Mouse (Mus musculus): ENCODE data around the gene Tanc1.

Tanc1 gene

GRCm38 (mm10) chr2:59785597-59785996 lies 173.8 kb downstream of the Tanc1 start:
- in situ Hi-C loops (cut with MboI, MseI), result no loop called here

DNA sequence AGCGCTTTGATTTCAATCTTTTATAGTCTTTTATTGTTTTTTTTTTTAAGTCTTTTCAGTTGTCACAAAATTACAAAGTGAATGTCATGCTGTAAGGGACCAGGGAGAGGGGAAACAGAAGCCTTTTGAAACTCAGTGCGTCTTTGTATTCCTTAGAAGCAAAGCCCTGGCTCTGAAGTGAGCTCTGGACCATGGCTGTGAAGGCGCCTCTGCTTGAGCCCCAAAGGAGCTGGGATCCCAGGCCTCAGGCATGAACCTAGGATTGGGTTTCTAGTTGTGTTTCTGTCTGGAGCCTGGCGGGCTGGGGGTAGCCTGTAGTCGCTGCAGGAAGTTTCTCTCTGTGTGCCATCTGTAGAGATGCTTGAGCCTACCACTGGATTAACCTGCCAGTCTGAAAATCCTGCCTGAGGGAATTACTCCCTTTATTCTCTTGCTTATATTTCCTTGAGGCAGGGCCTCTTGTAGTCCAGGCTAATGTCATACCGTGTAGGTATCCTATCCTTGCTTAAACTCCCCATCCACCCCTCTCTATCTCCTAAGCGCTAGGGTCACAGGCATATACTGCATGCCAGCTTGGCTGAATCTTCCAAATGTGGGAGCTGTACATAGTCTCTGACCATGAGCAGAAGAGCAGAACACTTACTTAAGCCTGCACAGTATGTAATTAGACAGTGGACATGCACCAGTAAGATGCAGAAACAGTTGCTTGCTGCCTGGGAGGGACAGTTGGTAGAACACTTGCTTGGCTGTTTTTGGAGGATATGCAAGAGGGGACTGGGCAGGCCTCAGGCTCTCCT lies 177.1 kb downstream of the Tanc1 start:
- in situ Hi-C loops (cut with MboI, MseI), result no loop called here

GRCm38 (mm10) chr2:59791596-59791995 lies 179.8 kb downstream of the Tanc1 start:
- in situ Hi-C loops (cut with MboI, MseI), result no loop called here

- in situ Hi-C loops (cut with MboI, MseI), result no loop called here
Measured at GRCm38 (mm10) chr2:59793337-59793736, 181.5 kb downstream of the Tanc1 start.

DNA sequence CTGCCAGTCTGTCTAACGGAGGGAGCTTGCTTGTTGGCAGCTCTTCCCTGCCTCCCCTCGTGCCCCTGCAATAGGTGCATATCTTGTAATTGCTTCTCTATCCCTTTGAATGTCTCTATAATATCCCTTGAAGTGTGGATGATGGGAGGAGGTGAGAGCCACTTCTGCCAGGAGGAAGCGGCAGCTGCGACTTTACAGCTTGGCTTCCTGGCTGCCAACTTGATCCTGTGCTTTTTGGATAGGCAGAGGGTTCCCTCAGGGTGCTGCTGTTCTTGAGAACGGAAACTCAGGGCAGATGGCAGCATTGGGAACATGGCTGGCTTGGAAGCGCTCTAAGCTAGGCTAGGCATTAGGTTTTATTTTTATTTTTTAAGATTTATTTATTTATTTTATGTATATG lies 183.0 kb downstream of the Tanc1 start:
- in situ Hi-C loops (cut with MboI, MseI), result no loop called here

GRCm38 (mm10) chr2:59798934-59799532 lies 187.2 kb downstream of the Tanc1 start:
- in situ Hi-C loops (cut with MboI, MseI), result no loop called here

DNA sequence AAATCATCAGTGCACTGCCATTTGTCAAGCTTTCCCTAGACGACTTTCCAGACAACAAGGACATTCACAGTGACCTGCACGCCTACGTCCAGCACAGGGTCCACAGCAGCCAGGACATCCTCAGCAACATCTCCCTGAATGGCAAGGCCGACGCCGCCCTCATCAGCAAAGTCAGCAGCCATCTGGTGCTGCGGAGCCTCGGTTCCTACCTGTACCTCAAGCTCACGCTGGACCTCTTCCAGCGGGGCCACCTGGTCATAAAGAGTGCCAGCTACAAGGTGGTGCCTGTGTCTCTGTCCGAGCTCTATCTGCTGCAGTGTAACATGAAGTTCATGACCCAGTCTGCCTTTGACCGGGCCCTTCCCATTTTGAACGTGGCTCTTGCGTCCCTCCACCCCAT lies 187.7 kb downstream of the Tanc1 start:
- in situ Hi-C loops (cut with MboI, MseI), result no loop called here

- in situ Hi-C loops (cut with MboI, MseI), result no loop called here
Measured at GRCm38 (mm10) chr2:59800481-59801266, 188.8 kb downstream of the Tanc1 start.

- in situ Hi-C loops (cut with MboI, MseI), result no loop called here
Measured at GRCm38 (mm10) chr2:59802722-59803387, 191.0 kb downstream of the Tanc1 start.

GRCm38 (mm10) chr2:59805595-59805994 lies 193.8 kb downstream of the Tanc1 start:
- in situ Hi-C loops (cut with MboI, MseI), result no loop called here

DNA sequence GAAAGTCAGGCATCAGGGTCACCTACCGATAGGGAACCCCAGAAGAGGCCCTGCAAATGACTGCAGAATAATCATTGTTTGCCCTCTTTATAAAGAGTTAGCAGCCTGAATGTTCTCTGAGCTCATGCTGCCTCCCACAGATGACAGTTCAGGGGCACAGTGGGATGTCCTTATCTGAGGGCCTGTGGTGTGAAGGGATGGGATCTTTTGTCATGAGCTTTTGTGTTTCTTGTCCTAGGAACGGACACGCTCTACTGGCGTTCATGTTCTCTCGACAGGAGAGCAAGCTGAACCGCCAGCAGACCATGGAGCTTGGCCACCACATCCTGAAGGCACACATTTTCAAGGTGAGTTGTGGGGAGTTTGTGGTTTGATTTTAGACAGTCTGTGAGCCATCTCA lies 194.2 kb downstream of the Tanc1 start:
- in situ Hi-C loops (cut with MboI, MseI), result no loop called here

- in situ Hi-C loops (cut with MboI, MseI), result no loop called here
Measured at GRCm38 (mm10) chr2:59808608-59809007, 196.8 kb downstream of the Tanc1 start.

GRCm38 (mm10) chr2:59810039-59810438 lies 198.2 kb downstream of the Tanc1 start:
- in situ Hi-C loops (cut with MboI, MseI), result no loop called here

GRCm38 (mm10) chr2:59811247-59811646 lies 199.4 kb downstream of the Tanc1 start:
- in situ Hi-C loops (cut with MboI, MseI), result no loop called here

DNA sequence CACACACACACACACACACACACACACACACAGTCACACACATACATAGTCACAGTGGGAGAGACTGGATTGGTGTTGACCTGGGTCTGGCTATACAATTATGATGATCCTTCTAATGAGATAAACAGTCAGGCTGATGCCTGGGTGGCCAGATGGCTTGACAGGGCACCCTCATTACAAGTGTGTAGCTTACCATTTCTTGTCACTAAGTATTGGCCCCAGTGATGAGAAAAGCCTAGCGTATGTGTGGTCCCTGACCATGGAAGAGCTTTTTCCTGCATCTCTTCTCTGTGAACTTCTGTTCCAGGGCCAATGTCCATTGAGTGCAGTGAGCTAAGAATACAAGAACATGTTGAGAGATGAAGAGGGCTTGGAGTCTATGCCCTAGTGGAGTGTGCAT lies 200.8 kb downstream of the Tanc1 start:
- in situ Hi-C loops (cut with MboI, MseI), result no loop called here

DNA sequence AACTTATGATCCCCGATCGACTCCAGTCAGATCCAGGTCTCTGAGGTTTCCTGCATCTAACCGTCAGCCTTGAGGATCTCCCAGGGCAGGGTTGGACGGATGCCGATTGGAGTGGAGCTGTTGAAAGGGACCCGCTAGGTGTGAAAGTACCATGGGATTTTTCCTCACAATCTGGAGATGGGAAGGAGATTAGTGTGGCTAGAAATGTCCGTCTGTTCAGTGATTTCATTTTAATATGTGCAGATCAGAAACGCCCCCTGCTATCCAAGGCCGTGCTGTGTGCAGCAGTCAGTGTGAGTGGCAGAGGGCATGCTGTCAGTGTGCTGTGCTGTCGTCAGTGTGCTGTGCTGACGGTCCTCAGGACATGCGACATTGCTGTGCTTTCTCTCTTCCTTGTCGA lies 201.6 kb downstream of the Tanc1 start:
- in situ Hi-C loops (cut with MboI, MseI), result no loop called here

- in situ Hi-C loops (cut with MboI, MseI), result no loop called here
Measured at GRCm38 (mm10) chr2:59814997-59815396, 203.2 kb downstream of the Tanc1 start.

DNA sequence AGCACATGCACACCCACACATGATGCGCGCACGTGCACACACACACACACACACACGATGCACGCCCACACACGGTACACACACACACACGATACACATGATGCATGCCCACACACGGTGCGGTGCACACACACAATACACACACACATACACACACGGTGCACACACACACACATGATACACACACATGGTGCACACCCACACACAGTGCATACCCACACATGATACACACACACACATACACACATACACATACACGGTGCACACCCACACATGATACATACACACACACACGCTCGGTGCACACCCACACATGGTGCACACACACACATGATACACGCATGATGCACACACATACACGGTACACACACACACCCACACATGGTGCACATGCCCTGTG lies 206.8 kb downstream of the Tanc1 start:
- in situ Hi-C loops (cut with MboI, MseI), result no loop called here

GRCm38 (mm10) chr2:59819415-59819814 lies 207.6 kb downstream of the Tanc1 start:
- in situ Hi-C loops (cut with MboI, MseI), result no loop called here

- in situ Hi-C loops (cut with MboI, MseI), result no loop called here
Measured at GRCm38 (mm10) chr2:59820088-59820487, 208.2 kb downstream of the Tanc1 start.

- in situ Hi-C loops (cut with MboI, MseI), result no loop called here
Measured at GRCm38 (mm10) chr2:59821044-59821443, 209.2 kb downstream of the Tanc1 start.

GRCm38 (mm10) chr2:59824289-59824688 lies 212.4 kb downstream of the Tanc1 start:
- in situ Hi-C loops (cut with MboI, MseI), result no loop called here

Data from regulatory T cell (primary cell).